Mouse (Mus musculus): ENCODE data around the gene Atat1.

Gene Atat1

GRCm38 (mm10) chr17:35920862-35921562 is 11.1 kb upstream of the Atat1 start:
- CTCF ChIA-PET: interaction anchor here in 3 of 4 experiments (0.6 to 1.5 kb wide), 8 partner anchors 16 to 192 kb away, joined by 3 to 5 read pairs (median 4); partner anchors contain the start of gene H2-T23 (in 1 of the 3)
- POLR2A ChIA-PET: interaction anchor here (0.5 to 11.3 kb wide), 34 partner anchors 9 to 1029 kb away, joined by 3 to 241 read pairs (median 4); partner anchors contain the start of genes Tubb5 (in 2 of the 4), 2310061I04Rik (in 1 of the 4), Abcf1 (in 1 of the 4) and Atat1 (in 1 of the 4)

- ChIA-PET POLR2A (interaction anchor here (0.8 to 11.3 kb wide), 31 partner anchors 8 to 416 kb away, joined by 3 to 241 read pairs (median 8); partner anchors contain the start of genes Ier3 (in 2 of the 4), Tubb5 (in 2 of the 4), 2310061I04Rik (in 1 of the 4) and Abcf1 (in 1 of the 4)), CTCF (interaction anchor here in 3 of 4 experiments (0.6 to 1.5 kb wide), 5 partner anchors 16 to 192 kb away, joined by 3 to 5 read pairs (median 3); no protein-coding TSS in a partner anchor)
These were observed 10.5 kb upstream of the Atat1 start for GRCm38 (mm10) chr17:35920384-35920783.

- ChIA-PET CTCF (interaction anchor here in 3 of 4 experiments (0.9 to 1.5 kb wide), 5 partner anchors 17 to 74 kb away, joined by 3 to 4 read pairs (median 3); partner anchors contain the start of gene Dhx16 (in 1 of the 3)), POLR2A (interaction anchor here (0.7 to 11.3 kb wide), 68 partner anchors 8 to 416 kb away, joined by 3 to 241 read pairs (median 10); partner anchors contain the start of genes Atat1 (in 3 of the 4), Ier3 (in 3 of the 4), Tubb5 (in 3 of the 4) and Abcf1 (in 2 of the 4))
These were observed 10.0 kb upstream of the Atat1 start for GRCm38 (mm10) chr17:35919864-35920301.

GRCm38 (mm10) chr17:35919060-35919715 is 9.3 kb upstream of the Atat1 start:
- POLR2A ChIA-PET: interaction anchor here (0.6 to 11.3 kb wide), 162 partner anchors 8 to 1274 kb away, joined by 3 to 241 read pairs (median 6); partner anchors contain the start of genes 2310061I04Rik (in 3 of the 4), Atat1 (in 3 of the 4), Dhx16 (in 3 of the 4) and Ier3 (in 3 of the 4)
- CTCF ChIA-PET: interaction anchor here (0.6 to 1.5 kb wide), 26 partner anchors 10 to 789 kb away, joined by 3 to 8 read pairs (median 4); partner anchors contain the start of genes Dhx16 (in 1 of the 4), Ier3 (in 1 of the 4) and Mdc1 (in 1 of the 4)

- ChIA-PET CTCF (interaction anchor here (0.6 to 1.5 kb wide), 25 partner anchors 9 to 789 kb away, joined by 3 to 8 read pairs (median 4); partner anchors contain the start of genes Dhx16 (in 1 of the 4), Ier3 (in 1 of the 4) and Mdc1 (in 1 of the 4)), POLR2A (interaction anchor here (0.6 to 11.3 kb wide), 183 partner anchors 8 to 1274 kb away, joined by 3 to 241 read pairs (median 5); partner anchors contain the start of genes 2310061I04Rik (in 3 of the 4), Atat1 (in 3 of the 4), Dhx16 (in 3 of the 4) and Flot1 (in 3 of the 4))
These were observed 8.6 kb upstream of the Atat1 start for GRCm38 (mm10) chr17:35918276-35919059.

- ChIA-PET POLR2A (interaction anchor here (0.6 to 11.3 kb wide), 102 partner anchors 8 to 1013 kb away, joined by 3 to 241 read pairs (median 8); partner anchors contain the start of genes Atat1 (in 3 of the 4), Flot1 (in 3 of the 4), Gnl1 (in 3 of the 4) and Ier3 (in 3 of the 4)), CTCF (interaction anchor here in 2 of 4 experiments (1.1 to 1.5 kb wide), 3 partner anchors 38 to 143 kb away, joined by 3 to 4 read pairs (median 3); no protein-coding TSS in a partner anchor)
These were observed 7.8 kb upstream of the Atat1 start for GRCm38 (mm10) chr17:35917463-35918251.

- ChIA-PET POLR2A (interaction anchor here in 1 of 4 experiments (1.4 to 2.3 kb wide), 2 partner anchors 20 to 69 kb away, joined by 3 to 16 read pairs; no protein-coding TSS in a partner anchor), CTCF (no interaction called here)
These were observed 7.2 kb upstream of the Atat1 start for GRCm38 (mm10) chr17:35917143-35917462.

GRCm38 (mm10) chr17:35916297-35917142 is 6.6 kb upstream of the Atat1 start, which contains the start of the genes Mrps18b and Ppp1r10:
Gene Mrps18b (minus strand): TSS chr17:35916389.
Gene Ppp1r10 (plus strand): TSS chr17:35916434.
- CTCF ChIA-PET: interaction anchor here (0.5 to 1.8 kb wide), 7 partner anchors 9 to 80 kb away, joined by 3 to 7 read pairs (median 3); partner anchors contain the start of genes Gnl1 (in 1 of the 4) and Prr3 (in 1 of the 4)
- POLR2A ChIA-PET: interaction anchor here (0.5 to 2.3 kb wide), 76 partner anchors 8 to 414 kb away, joined by 3 to 37 read pairs (median 5); partner anchors contain the start of genes Dhx16 (in 4 of the 4), 2310061I04Rik (in 3 of the 4), Flot1 (in 3 of the 4) and Ier3 (in 2 of the 4)

- POLR2A ChIA-PET: interaction anchor here (0.5 to 2.3 kb wide), 82 partner anchors 9 to 414 kb away, joined by 3 to 37 read pairs (median 5); partner anchors contain the start of genes Dhx16 (in 4 of the 4), 2310061I04Rik (in 3 of the 4), Flot1 (in 3 of the 4) and Ier3 (in 2 of the 4)
- CTCF ChIA-PET: interaction anchor here in 3 of 4 experiments (0.5 to 1.8 kb wide), 9 partner anchors 8 to 78 kb away, joined by 3 to 7 read pairs (median 3); partner anchors contain the start of genes Gnl1 (in 1 of the 3), Nrm (in 1 of the 3) and Prr3 (in 1 of the 3)
These were observed 5.8 kb upstream of the Atat1 start for GRCm38 (mm10) chr17:35915538-35916296.

GRCm38 (mm10) chr17:35914975-35915374 is 5.1 kb upstream of the Atat1 start:
- CTCF ChIA-PET: interaction anchor here in 3 of 4 experiments (0.6 to 1.8 kb wide), 5 partner anchors 40 to 405 kb away, joined by 3 to 7 read pairs (median 4); partner anchors contain the start of gene Nrm (in 1 of the 3)
- POLR2A ChIA-PET: interaction anchor here in 3 of 4 experiments (0.7 to 2.3 kb wide), 40 partner anchors 8 to 444 kb away, joined by 3 to 37 read pairs (median 6); partner anchors contain the start of genes 2310061I04Rik (in 2 of the 3), Ier3 (in 2 of the 3), Nrm (in 2 of the 3) and Dhx16 (in 1 of the 3)

- POLR2A ChIA-PET: interaction anchor here (0.6 to 9.4 kb wide), 33 partner anchors 9 to 1062 kb away, joined by 3 to 147 read pairs (median 5); partner anchors contain the start of genes 2310061I04Rik (in 2 of the 4), Mdc1 (in 2 of the 4), Nrm (in 2 of the 4) and Abcf1 (in 1 of the 4)
- CTCF ChIA-PET: interaction anchor here (0.5 to 2.9 kb wide), 7 partner anchors 9 to 170 kb away, joined by 3 to 9 read pairs (median 3); no protein-coding TSS in a partner anchor
These were observed 523 bp downstream of the Atat1 start for GRCm38 (mm10) chr17:35909186-35909918.

- POLR2A ChIA-PET: interaction anchor here in 3 of 4 experiments (0.6 to 9.4 kb wide), 33 partner anchors 8 to 739 kb away, joined by 3 to 147 read pairs (median 5); partner anchors contain the start of genes 2310061I04Rik (in 2 of the 3), Flot1 (in 2 of the 3), Mrps18b (in 2 of the 3) and Ppp1r10 (in 2 of the 3)
These were observed 2.3 kb downstream of the Atat1 start for GRCm38 (mm10) chr17:35907609-35908008.

GRCm38 (mm10) chr17:35905587-35905986 is 4.3 kb downstream of the Atat1 start:
- CTCF ChIA-PET: no interaction called here
- POLR2A ChIA-PET: interaction anchor here in 3 of 4 experiments (0.6 to 9.4 kb wide), 14 partner anchors 7 to 74 kb away, joined by 3 to 147 read pairs (median 13); partner anchors contain the start of genes 2310061I04Rik (in 2 of the 3), Mrps18b (in 2 of the 3), Ppp1r10 (in 2 of the 3) and Mdc1 (in 1 of the 3)

More at GRCm38 (mm10) chr17:35907609-35908008, 2.3 kb downstream of the Atat1 start:
- CTCF ChIA-PET: interaction anchor here in 3 of 4 experiments (0.5 to 2.9 kb wide), 12 partner anchors 8 to 356 kb away, joined by 3 to 9 read pairs (median 3); partner anchors contain the start of genes Mrps18b (in 1 of the 3) and Ppp1r10 (in 1 of the 3)

Data from embryonic stem cell, embryonic (primary cell).